Mouse (Mus musculus) MN1 (cell line): ENCODE results near the gene Lrrc28.

ENCODE experiments used
- DNase-seq: peaks from one replicate; pipeline ENCODE4 v3.0.0-alpha.2; 2016; ENCODE audit warnings: low spot score

Gene Lrrc28

GRCm38 (mm10) chr7:67645681-67646014 lies 580 bp upstream of the Lrrc28 start:
- no peak for DNase-seq

- peak; percentile 8 for DNase-seq
These were observed 777 bp downstream of the Lrrc28 start for GRCm38 (mm10) chr7:67644291-67644690.

GRCm38 (mm10) chr7:67642955-67643354 lies 2.1 kb downstream of the Lrrc28 start:
- no peak for DNase-seq

GRCm38 (mm10) chr7:67639006-67639405 lies 6.1 kb downstream of the Lrrc28 start:
- DNase-seq = no peak

GRCm38 (mm10) chr7:67636161-67636560 lies 8.9 kb downstream of the Lrrc28 start:
- no peak for DNase-seq

GRCm38 (mm10) chr7:67634210-67634609 lies 10.9 kb downstream of the Lrrc28 start:
- no peak for DNase-seq

GRCm38 (mm10) chr7:67632380-67632779 lies 12.7 kb downstream of the Lrrc28 start:
- no peak for DNase-seq

- DNase-seq = peak; percentile 80
These were observed 14.3 kb downstream of the Lrrc28 start for GRCm38 (mm10) chr7:67630817-67631216.

GRCm38 (mm10) chr7:67629681-67630080 lies 15.4 kb downstream of the Lrrc28 start:
- DNase-seq = no peak

GRCm38 (mm10) chr7:67626671-67627070 lies 18.4 kb downstream of the Lrrc28 start:
- DNase-seq = no peak

- no peak for DNase-seq
These were observed 22.9 kb downstream of the Lrrc28 start for GRCm38 (mm10) chr7:67622151-67622550.

GRCm38 (mm10) chr7:67619836-67620235 lies 25.2 kb downstream of the Lrrc28 start:
- DNase-seq = peak; percentile 31

GRCm38 (mm10) chr7:67618316-67618715 lies 26.8 kb downstream of the Lrrc28 start:
- no peak for DNase-seq

GRCm38 (mm10) chr7:67617646-67618045 lies 27.4 kb downstream of the Lrrc28 start:
- no peak for DNase-seq

GRCm38 (mm10) chr7:67616890-67617289 lies 28.2 kb downstream of the Lrrc28 start:
- no peak for DNase-seq

- DNase-seq = no peak
These were observed 30.6 kb downstream of the Lrrc28 start for GRCm38 (mm10) chr7:67614464-67614861.

GRCm38 (mm10) chr7:67613795-67614463 lies 31.1 kb downstream of the Lrrc28 start:
- DNase-seq = peak; percentile 8

GRCm38 (mm10) chr7:67608348-67609024 lies 36.6 kb downstream of the Lrrc28 start:
- no peak for DNase-seq

- DNase-seq = no peak
These were observed 37.3 kb downstream of the Lrrc28 start for GRCm38 (mm10) chr7:67607669-67608347.

GRCm38 (mm10) chr7:67606250-67606649 lies 38.8 kb downstream of the Lrrc28 start:
- no peak for DNase-seq

GRCm38 (mm10) chr7:67605114-67605513 lies 40.0 kb downstream of the Lrrc28 start:
- no peak for DNase-seq

- DNase-seq = no peak
These were observed 47.0 kb downstream of the Lrrc28 start for GRCm38 (mm10) chr7:67598050-67598449.

GRCm38 (mm10) chr7:67596961-67597360 lies 48.1 kb downstream of the Lrrc28 start:
- no peak for DNase-seq
